Mouse (Mus musculus) G1E (cell line): ENCODE measurements around the gene 3110040N11Rik.

Experiments used
- CTCF ChIP-seq: IDR thresholded peaks from 2 replicates; pipeline ENCODE4 v1.5.1; 2012; ENCODE audit warnings: low read depth, low read length, inconsistent platforms, mixed read lengths
- GATA1 ChIP-seq: IDR thresholded peaks from 2 replicates; pipeline ENCODE4 v1.6.1; 2012; ENCODE audit warnings: borderline replicate concordance, low read length, inconsistent platforms, mixed read lengths
- POLR2AphosphoS5 ChIP-seq: IDR thresholded peaks from 2 replicates; pipeline ENCODE4 v1.6.1; 2012; ENCODE audit warnings: low read depth, low read length, inconsistent platforms; ENCODE audit not compliant: insufficient replicate concordance
- TAL1 ChIP-seq: conservative IDR thresholded peaks from 2 replicates; pipeline ENCODE4 v1.6.1; 2012; ENCODE audit warnings: low read depth, low read length, inconsistent platforms, mixed read lengths

DNA sequence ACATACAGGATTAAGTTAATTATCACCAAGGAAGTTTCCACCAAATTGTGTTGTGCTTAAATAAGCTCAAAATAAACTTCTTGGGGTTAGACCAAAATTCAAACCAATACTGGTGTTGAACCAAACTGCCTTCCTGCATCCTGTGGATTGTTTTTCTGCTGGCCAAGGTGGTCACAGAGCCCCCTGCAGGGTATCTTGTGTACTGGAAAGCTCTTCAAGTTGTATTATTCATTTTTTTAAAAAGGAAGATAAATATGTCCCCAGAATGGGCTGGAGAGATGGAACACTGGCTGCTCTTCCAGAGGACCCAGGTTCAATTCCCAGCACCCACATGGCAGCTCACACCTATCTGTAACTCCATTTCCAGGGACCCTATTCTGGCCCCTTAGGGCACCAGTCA is 45.6 kb upstream of the 3110040N11Rik start:
- TF ChIP-seq CTCF (no peak), TAL1 (no peak), GATA1 (no peak), POLR2AphosphoS5 (no peak)
